Mouse (Mus musculus): Measurements from ENCODE around the gene Swi5.

The Swi5 gene

GRCm38 (mm10) chr2:32287334-32287840 lies 488 bp downstream of the Swi5 start, which contains the start of gene Golga2:
Gene Golga2, plus strand, starts transcription at chr2:32287384.
- in situ Hi-C loops (cut with MboI; ENCODE audit: low pct_unique_long_range_greater_than_20kb in 1 of 2, low sequenced_read_pairs in 2 of 2, unreplicated experiment in 1 of 2): loop anchor here in 1 of 2 experiments (10.0 kb wide), 1 partner anchor 153 kb away; no protein-coding TSS in a partner anchor

GRCm38 (mm10) chr2:32283986-32284385 lies 3.9 kb downstream of the Swi5 start:
- in situ Hi-C loops (cut with MboI; ENCODE audit: low pct_unique_long_range_greater_than_20kb in 1 of 2, low sequenced_read_pairs in 2 of 2, unreplicated experiment in 1 of 2): loop anchor here in 1 of 2 experiments (10.0 kb wide), 1 partner anchor 149 kb away; no protein-coding TSS in a partner anchor

- in situ Hi-C loops (cut with MboI; ENCODE audit: low pct_unique_long_range_greater_than_20kb in 1 of 2, low sequenced_read_pairs in 2 of 2, unreplicated experiment in 1 of 2): loop anchor here in 1 of 2 experiments (10.0 kb wide), 1 partner anchor 148 kb away; no protein-coding TSS in a partner anchor
Measured at GRCm38 (mm10) chr2:32282727-32283126, 5.1 kb downstream of the Swi5 start.

GRCm38 (mm10) chr2:32282289-32282688 lies 5.6 kb downstream of the Swi5 start:
- in situ Hi-C loops (cut with MboI; ENCODE audit: low pct_unique_long_range_greater_than_20kb in 1 of 2, low sequenced_read_pairs in 2 of 2, unreplicated experiment in 1 of 2): loop anchor here in 1 of 2 experiments (10.0 kb wide), 1 partner anchor 147 kb away; no protein-coding TSS in a partner anchor

GRCm38 (mm10) chr2:32275823-32276222 lies 12.1 kb downstream of the Swi5 start:
- in situ Hi-C loops (cut with MboI; ENCODE audit: low pct_unique_long_range_greater_than_20kb in 1 of 2, low sequenced_read_pairs in 2 of 2, unreplicated experiment in 1 of 2): no loop called here

GRCm38 (mm10) chr2:32260635-32261034 lies 27.2 kb downstream of the Swi5 start:
- in situ Hi-C loops (cut with MboI; ENCODE audit: low pct_unique_long_range_greater_than_20kb in 1 of 2, low sequenced_read_pairs in 2 of 2, unreplicated experiment in 1 of 2): no loop called here

GRCm38 (mm10) chr2:32259657-32260417 lies 28.0 kb downstream of the Swi5 start, which contains the start of gene Uck1:
Gene Uck1, minus strand, starts transcription at chr2:32260159.
- in situ Hi-C loops (cut with MboI; ENCODE audit: low pct_unique_long_range_greater_than_20kb in 1 of 2, low sequenced_read_pairs in 2 of 2, unreplicated experiment in 1 of 2): no loop called here

GRCm38 (mm10) chr2:32258887-32259533 lies 28.9 kb downstream of the Swi5 start:
- in situ Hi-C loops (cut with MboI; ENCODE audit: low pct_unique_long_range_greater_than_20kb in 1 of 2, low sequenced_read_pairs in 2 of 2, unreplicated experiment in 1 of 2): no loop called here

- in situ Hi-C loops (cut with MboI; ENCODE audit: low pct_unique_long_range_greater_than_20kb in 1 of 2, low sequenced_read_pairs in 2 of 2, unreplicated experiment in 1 of 2): no loop called here
Measured at GRCm38 (mm10) chr2:32256273-32256672, 31.6 kb downstream of the Swi5 start.

GRCm38 (mm10) chr2:32254563-32254962 lies 33.3 kb downstream of the Swi5 start:
- in situ Hi-C loops (cut with MboI; ENCODE audit: low pct_unique_long_range_greater_than_20kb in 1 of 2, low sequenced_read_pairs in 2 of 2, unreplicated experiment in 1 of 2): no loop called here

- in situ Hi-C loops (cut with MboI; ENCODE audit: low pct_unique_long_range_greater_than_20kb in 1 of 2, low sequenced_read_pairs in 2 of 2, unreplicated experiment in 1 of 2): no loop called here
Measured at GRCm38 (mm10) chr2:32253352-32253751, 34.5 kb downstream of the Swi5 start.

GRCm38 (mm10) chr2:32252658-32253057 lies 35.2 kb downstream of the Swi5 start:
- in situ Hi-C loops (cut with MboI; ENCODE audit: low pct_unique_long_range_greater_than_20kb in 1 of 2, low sequenced_read_pairs in 2 of 2, unreplicated experiment in 1 of 2): no loop called here

- in situ Hi-C loops (cut with MboI; ENCODE audit: low pct_unique_long_range_greater_than_20kb in 1 of 2, low sequenced_read_pairs in 2 of 2, unreplicated experiment in 1 of 2): no loop called here
Measured at GRCm38 (mm10) chr2:32251791-32252527, 35.9 kb downstream of the Swi5 start.

GRCm38 (mm10) chr2:32248377-32249361 lies 39.2 kb downstream of the Swi5 start:
- in situ Hi-C loops (cut with MboI; ENCODE audit: low pct_unique_long_range_greater_than_20kb in 1 of 2, low sequenced_read_pairs in 2 of 2, unreplicated experiment in 1 of 2): no loop called here

GRCm38 (mm10) chr2:32246741-32247140 lies 41.1 kb downstream of the Swi5 start:
- in situ Hi-C loops (cut with MboI; ENCODE audit: low pct_unique_long_range_greater_than_20kb in 1 of 2, low sequenced_read_pairs in 2 of 2, unreplicated experiment in 1 of 2): no loop called here

- in situ Hi-C loops (cut with MboI; ENCODE audit: low pct_unique_long_range_greater_than_20kb in 1 of 2, low sequenced_read_pairs in 2 of 2, unreplicated experiment in 1 of 2): no loop called here
Measured at GRCm38 (mm10) chr2:32242986-32243385, 44.9 kb downstream of the Swi5 start.

GRCm38 (mm10) chr2:32240591-32240990 lies 47.3 kb downstream of the Swi5 start:
- in situ Hi-C loops (cut with MboI; ENCODE audit: low pct_unique_long_range_greater_than_20kb in 1 of 2, low sequenced_read_pairs in 2 of 2, unreplicated experiment in 1 of 2): no loop called here

All from mouse embryonic stem cell (cell line).